Mouse (Mus musculus) cerebellum, adult 18-20 months (tissue): ENCODE data around the gene Qrich2.

Experiments used
- DNase-seq, 2 experiments: peaks; one replicate each; pipeline ENCODE4 v3.0.0; 2021

Qrich2 gene

DNA sequence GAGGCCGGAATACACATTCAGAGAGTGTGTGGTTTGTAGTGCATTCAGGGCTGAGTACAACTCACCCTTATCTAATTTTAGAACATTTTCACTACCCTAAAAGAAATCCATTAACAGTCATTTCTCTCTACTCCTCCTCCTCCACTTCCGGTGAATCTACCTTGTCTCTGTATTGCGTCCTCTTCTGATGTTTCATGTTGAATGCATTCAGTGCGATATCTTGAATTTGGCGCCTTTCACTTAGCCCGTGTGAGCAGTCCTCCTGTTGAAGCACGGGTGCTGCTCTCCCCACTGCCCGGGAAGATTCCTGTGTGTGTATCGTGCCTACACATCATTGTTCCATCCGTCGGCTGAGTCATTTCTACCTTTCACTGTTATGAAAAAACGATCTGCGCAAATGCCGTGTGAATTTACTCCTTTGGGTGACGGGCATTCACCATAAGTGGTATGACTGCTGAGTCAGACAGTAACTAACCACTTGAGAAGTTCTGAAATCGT lies 59.8 kb downstream of the Qrich2 start:
- DNase-seq = no peak

GRCm38 (mm10) chr11:116405601-116406000 lies 60.4 kb downstream of the Qrich2 start:
- no peak for DNase-seq

DNA sequence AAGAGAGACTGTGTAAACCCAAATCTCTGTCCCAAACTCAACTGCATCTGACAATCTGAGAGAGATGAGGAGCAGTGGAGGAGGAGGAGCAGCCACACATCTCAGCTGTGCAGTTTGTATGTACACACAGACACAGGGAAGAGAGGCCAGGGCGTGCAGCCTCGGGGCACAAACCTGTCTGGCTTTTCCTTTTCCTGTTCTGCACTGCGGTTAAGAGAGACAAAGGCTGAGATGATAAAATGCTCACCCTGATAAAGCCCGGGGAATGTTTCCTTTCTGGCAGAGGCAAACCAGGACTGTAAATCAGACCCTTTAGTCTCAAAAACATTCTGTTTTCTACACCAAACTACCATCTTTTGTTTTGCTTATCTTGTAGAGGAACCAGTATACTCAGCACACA lies 65.5 kb downstream of the Qrich2 start:
- DNase-seq = no peak

- no peak for DNase-seq
Measured at GRCm38 (mm10) chr11:116398348-116398677, 67.7 kb downstream of the Qrich2 start.

DNA sequence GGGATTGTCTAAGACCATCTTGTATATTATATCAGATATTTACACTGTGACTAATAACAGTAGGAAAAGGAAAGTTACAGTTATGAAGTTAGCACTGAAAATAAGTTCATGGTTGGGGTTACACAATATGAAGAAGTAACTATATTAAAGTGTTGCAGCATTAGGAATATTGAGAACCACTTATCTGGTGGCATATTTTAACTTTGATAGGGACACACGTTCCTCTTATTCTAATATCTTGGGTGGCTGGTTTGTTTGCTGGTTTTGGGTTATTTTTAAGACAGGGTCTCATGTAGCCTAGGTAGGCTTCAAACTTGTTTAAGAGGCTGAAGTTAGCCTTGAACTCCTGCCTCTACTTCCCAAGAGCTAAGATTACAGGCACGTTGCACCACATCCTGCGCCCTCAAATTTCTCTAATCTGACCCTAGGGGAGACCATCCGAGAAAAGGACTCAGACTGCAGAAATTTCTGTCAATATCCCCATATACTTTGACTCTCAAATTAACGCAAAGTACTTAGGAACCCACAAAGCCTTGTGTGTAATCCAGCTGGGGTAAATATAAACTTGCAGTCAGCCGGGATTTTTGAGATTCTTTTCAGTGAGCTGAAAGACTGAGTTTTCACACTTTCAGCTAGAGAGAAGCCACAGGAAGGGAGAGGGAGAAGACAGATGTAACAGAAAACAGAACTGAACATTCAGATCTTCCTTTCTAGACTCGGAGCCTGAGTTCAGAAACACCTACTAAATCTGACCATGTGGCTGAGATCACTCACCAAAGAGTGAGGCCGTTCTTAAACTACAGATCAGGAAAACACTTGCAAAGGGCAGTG lies 68.3 kb downstream of the Qrich2 start:
- DNase-seq = no peak

DNA sequence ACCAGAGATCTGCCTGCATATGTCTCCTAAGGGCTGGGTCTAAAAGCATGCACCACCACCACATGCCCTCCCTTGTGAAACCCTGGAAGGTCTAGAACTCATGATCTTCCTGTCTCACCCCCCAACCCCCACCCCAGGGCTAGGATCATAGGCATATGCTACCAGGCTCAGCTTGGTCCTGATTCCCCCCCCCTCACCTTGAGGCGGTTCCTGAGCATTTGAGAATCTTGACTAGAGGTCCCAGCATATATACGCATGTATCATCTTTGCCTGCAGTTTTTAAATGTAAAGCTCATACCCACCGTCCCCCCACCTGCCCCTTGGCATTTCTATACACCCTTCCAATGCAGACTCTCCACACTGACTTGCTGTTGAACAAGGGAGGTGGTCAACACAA lies 69.1 kb downstream of the Qrich2 start:
- DNase-seq = no peak

DNA sequence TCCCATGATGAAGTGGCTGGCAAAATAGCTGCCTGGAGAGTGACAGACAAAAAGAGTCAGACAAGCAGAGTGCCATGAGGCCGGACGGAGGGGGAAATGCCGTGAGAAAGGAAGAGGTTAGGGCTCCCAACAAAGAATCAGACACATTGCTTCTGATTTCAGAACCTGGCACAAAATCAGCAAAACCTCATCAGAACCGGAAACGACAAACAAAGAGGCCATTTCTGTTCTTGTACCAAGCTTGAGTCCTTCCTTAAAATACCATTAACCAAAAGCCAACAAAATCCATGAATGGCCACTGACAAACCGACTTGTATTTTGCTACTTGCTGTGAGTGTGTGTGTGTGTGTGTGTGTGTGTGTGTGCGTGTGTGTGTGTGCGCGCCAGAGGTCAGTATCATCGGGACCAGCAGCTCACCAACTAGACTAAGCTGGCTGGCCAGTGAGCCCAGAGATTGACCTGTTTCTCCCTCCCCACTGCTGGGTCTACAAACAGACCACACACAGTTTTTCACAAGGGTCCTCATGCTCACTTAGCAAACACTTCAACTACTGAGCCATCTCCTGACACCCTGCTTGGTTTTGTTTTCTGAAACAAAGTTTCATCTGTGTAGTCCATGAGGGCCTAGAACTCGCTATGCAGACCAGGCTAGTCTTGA lies 69.6 kb downstream of the Qrich2 start:
- no peak for DNase-seq

GRCm38 (mm10) chr11:116394769-116395168 lies 71.3 kb downstream of the Qrich2 start:
- DNase-seq = no peak
